Mouse (Mus musculus): ENCODE results near the gene Magi1. TPM values are rescaled to one million over a fixed set of nuclear protein-coding genes. Genes with fewer than 3 reads are reported as not detected.

Magi1 gene
- polyA plus RNA-seq, 1 experiment = 39.5 TPM

DNA sequence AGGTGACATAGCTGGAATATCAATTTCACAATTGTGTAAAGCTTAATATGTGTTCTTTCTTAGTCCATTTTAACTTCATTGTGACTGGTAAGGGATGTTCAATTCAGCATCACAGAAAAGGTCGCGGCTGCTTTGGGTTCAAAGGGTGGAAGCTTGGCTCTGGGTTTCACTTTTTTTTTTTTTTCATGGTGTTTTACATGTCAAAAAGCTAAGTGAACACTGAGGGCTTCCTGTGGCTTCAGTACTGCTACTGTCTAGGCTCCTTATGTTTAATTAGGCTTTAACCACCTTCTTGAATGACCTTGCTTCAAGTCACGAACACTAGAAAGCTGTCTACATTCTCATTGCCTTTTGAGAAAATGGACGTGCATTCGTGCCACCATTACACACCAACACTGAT, 579.4 kb downstream of the Magi1 start:
- TF ChIP-seq CTCF (IDR thresholded peaks at IDR 0.05; ENCODE audit: borderline replicate concordance, insufficient read depth, low read depth, low read length) = no peak
- no peak for TF ChIP-seq POLR2A (IDR thresholded peaks at IDR 0.05; ENCODE audit: borderline replicate concordance, insufficient read depth, low read length)
- Histone ChIP-seq H3K27me3 (ENCODE audit: control insufficient read depth, insufficient read depth, low read length) (no peaks in the 10 kb centered on the region), H3K27ac (ENCODE audit: insufficient read depth, low read length) (no peak overlapping the region), H3K4me3 (replicated peaks; ENCODE audit: insufficient read depth, low read depth, low read length) (no peak overlapping the region), H3K4me1 (ENCODE audit: control insufficient read depth, insufficient read depth, low read length) (no peaks in the 10 kb centered on the region)
- WGBS = 73% methylated on average over 5 of the region's 5 CpGs
- DNase-seq = no peak

DNA sequence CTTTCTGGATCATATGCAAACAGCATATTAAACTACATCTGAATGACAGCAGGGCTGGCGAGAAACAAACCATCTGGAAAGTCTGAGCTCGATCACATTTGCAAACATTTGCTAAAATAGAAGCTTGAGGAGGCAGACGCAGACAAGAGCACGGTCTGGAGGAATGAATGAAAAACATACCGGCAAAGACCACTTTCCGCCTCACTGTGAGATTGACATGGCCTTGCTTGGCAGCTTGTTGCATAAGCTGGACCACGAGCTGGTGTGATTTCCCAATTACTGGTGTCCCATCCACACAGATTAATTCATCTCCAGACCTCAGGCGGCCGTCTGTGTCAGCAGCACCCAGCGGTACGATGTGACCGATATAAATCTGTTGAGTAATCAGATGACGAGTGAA, 584.3 kb downstream of the Magi1 start:
- Histone ChIP-seq H3K4me3 (replicated peaks; ENCODE audit: insufficient read depth, low read depth, low read length) (no peak overlapping the region), H3K27ac (ENCODE audit: insufficient read depth, low read length) (no peak overlapping the region), H3K27me3 (ENCODE audit: control insufficient read depth, insufficient read depth, low read length) (no peaks in the 10 kb centered on the region), H3K4me1 (ENCODE audit: control insufficient read depth, insufficient read depth, low read length) (no peaks in the 10 kb centered on the region)
- no peak for DNase-seq
- 78% methylated on average over 13 of the region's 13 CpGs for WGBS
- TF ChIP-seq POLR2A (IDR thresholded peaks at IDR 0.05; ENCODE audit: borderline replicate concordance, insufficient read depth, low read length) (no peak), CTCF (IDR thresholded peaks at IDR 0.05; ENCODE audit: borderline replicate concordance, insufficient read depth, low read depth, low read length) (no peak)

DNA sequence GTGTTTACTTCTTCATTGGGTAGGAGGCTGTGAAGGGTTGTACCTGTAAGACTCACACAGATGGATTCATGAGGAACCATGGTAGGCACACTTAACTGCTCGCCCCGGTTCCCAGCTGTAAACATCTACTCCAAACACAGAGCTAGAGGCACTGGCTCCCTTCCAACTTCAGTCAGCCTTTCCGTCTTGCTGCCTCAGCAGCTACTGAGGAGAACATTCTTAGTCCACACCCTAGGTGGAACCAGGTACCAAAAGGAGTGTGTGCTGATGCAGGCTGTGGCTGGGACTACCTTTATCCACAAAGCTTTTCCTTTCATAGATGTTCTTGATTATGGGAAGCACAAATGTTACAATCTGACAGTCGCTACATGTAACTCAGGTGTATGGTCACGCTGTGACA, 585.8 kb downstream of the Magi1 start:
- no peak for TF ChIP-seq POLR2A (IDR thresholded peaks at IDR 0.05; ENCODE audit: borderline replicate concordance, insufficient read depth, low read length)
- TF ChIP-seq CTCF (IDR thresholded peaks at IDR 0.05; ENCODE audit: borderline replicate concordance, insufficient read depth, low read depth, low read length) = no peak
- Histone ChIP-seq H3K27ac (ENCODE audit: insufficient read depth, low read length) (no peak overlapping the region), H3K27me3 (ENCODE audit: control insufficient read depth, insufficient read depth, low read length) (no peaks in the 10 kb centered on the region), H3K4me3 (replicated peaks; ENCODE audit: insufficient read depth, low read depth, low read length) (no peak overlapping the region), H3K4me1 (ENCODE audit: control insufficient read depth, insufficient read depth, low read length) (no peaks in the 10 kb centered on the region)
- no peak for DNase-seq
- 78% methylated on average over 5 of the region's 5 CpGs for WGBS

DNA sequence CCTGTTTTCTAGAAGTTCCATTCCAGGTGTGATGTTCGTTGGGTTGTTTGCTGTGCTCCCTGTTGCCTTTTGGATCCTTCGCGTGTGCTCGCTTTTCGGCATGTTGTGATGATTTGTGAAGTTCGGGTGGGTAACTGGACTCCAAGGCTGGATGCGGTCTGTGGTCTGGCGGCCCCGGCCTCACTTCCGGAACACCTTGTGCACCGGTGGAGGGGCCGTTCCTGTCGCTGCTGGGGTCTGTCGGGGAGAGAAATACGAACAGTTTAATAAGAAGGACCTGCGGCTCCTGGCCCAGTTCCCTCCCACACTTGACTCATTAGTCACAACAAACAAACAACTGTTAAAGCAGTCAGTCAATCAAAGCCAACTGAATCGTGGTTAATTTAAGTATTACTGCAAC, 605.0 kb downstream of the Magi1 start:
- TF ChIP-seq POLR2A (IDR thresholded peaks at IDR 0.05; ENCODE audit: borderline replicate concordance, insufficient read depth, low read length) = no peak
- TF ChIP-seq CTCF (IDR thresholded peaks at IDR 0.05; ENCODE audit: borderline replicate concordance, insufficient read depth, low read depth, low read length) = no peak
- no peak for DNase-seq
- H3K4me1 ChIP-seq (ENCODE audit: control insufficient read depth, insufficient read depth, low read length) = no peaks in the 10 kb centered on the region
- H3K27ac ChIP-seq (ENCODE audit: insufficient read depth, low read length) = no peak overlapping the region
- WGBS = 83% methylated on average over 17 of the region's 17 CpGs
- no peaks in the 10 kb centered on the region for H3K27me3 ChIP-seq (ENCODE audit: control insufficient read depth, insufficient read depth, low read length)
- no peak overlapping the region for H3K4me3 ChIP-seq (replicated peaks; ENCODE audit: insufficient read depth, low read depth, low read length)

DNA sequence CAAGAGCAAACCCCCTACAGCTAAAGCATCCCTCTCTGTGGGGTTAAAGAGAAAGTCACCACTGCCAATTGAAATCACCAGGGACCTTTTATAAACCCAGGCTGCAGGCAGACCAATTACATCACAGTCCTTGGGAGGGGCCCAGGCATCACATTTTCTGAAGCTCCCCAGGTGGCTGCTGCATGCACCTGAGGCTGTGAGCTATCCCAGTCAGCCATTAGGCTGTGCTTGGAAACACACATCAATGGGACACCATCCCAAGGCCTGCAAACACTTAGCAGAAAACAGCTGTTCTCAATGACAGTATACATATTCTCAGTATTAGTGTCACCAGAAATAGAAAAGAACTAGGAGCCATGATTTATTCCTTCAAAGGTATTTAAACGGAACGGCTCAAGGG, 617.0 kb downstream of the Magi1 start:
- TF ChIP-seq CTCF (IDR thresholded peaks at IDR 0.05; ENCODE audit: borderline replicate concordance, insufficient read depth, low read depth, low read length) = no peak
- TF ChIP-seq POLR2A (IDR thresholded peaks at IDR 0.05; ENCODE audit: borderline replicate concordance, insufficient read depth, low read length) = no peak
- no peak overlapping the region for H3K4me3 ChIP-seq (replicated peaks; ENCODE audit: insufficient read depth, low read depth, low read length)
- no peaks in the 10 kb centered on the region for H3K27me3 ChIP-seq (ENCODE audit: control insufficient read depth, insufficient read depth, low read length)
- 89% methylated on average over 2 of the region's 2 CpGs for WGBS
- no peak overlapping the region for H3K27ac ChIP-seq (ENCODE audit: insufficient read depth, low read length)
- no peak for DNase-seq
- H3K4me1 ChIP-seq (ENCODE audit: control insufficient read depth, insufficient read depth, low read length) = no peaks in the 10 kb centered on the region

DNA sequence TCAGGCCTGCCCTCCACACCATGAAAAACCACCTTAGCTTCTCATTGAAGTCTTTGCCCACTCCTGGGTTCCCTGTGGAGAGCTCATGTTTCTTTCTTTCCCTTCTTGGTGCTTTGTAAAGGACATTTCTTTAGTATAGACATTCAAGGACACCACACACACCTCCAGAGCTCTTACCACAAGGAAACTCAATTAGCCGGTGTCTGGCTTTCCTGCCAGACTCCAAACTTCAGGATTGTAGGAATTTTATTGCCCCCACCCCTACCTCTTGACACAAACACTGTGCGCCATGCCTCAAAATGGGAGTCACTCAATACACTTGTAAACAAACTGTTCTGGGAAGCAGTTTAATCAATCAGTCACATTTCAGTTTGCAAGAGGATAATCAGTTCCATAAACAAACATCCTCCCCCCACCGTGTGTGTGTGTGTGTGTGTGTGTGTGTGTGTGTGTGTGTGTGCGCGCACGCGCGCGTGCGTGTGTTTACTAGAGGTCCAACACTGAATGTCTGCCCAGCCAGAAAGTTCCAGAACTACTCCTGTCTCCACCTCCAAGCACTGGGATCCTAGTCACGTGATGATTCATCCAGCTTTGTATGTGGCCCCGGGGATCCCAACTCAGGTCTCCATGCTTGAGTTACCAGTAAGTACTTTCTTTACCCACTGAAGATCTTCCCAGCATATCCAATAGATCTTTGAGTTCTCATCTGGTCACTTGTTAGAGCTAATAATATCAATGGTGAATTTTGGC, 618.5 kb downstream of the Magi1 start:
- WGBS = 89% methylated on average over 12 of the region's 12 CpGs
- no peak for TF ChIP-seq POLR2A (IDR thresholded peaks at IDR 0.05; ENCODE audit: borderline replicate concordance, insufficient read depth, low read length)
- no peak for TF ChIP-seq CTCF (IDR thresholded peaks at IDR 0.05; ENCODE audit: borderline replicate concordance, insufficient read depth, low read depth, low read length)
- Histone ChIP-seq H3K4me1 (ENCODE audit: control insufficient read depth, insufficient read depth, low read length) (no peaks in the 10 kb centered on the region), H3K27me3 (ENCODE audit: control insufficient read depth, insufficient read depth, low read length) (no peaks in the 10 kb centered on the region), H3K27ac (ENCODE audit: insufficient read depth, low read length) (no peak overlapping the region), H3K4me3 (replicated peaks; ENCODE audit: insufficient read depth, low read depth, low read length) (no peak overlapping the region)
- DNase-seq = no peak

DNA sequence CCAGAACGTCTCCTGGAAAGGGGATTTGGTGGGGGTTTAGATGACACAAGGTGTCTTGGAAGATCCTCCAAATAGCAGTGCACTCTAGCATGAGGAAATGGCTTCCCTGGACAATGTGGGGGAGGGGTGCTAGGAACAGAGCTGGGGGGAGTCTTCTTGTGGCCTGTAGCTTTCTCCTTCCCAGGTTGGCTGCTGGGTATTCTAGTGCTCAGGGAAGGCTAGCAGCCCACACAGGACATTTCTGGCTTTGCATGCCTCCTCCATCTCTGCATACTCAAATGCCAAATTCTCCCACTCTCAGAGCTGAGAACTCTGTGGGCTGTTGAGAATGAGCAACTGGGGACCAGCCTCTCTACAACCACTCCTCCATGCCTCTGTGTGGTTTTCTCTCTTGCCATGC, 622.6 kb downstream of the Magi1 start:
- H3K4me1 ChIP-seq (ENCODE audit: control insufficient read depth, insufficient read depth, low read length) = no peaks in the 10 kb centered on the region
- H3K27ac ChIP-seq (ENCODE audit: insufficient read depth, low read length) = no peak overlapping the region
- H3K4me3 ChIP-seq (replicated peaks; ENCODE audit: insufficient read depth, low read depth, low read length) = no peak overlapping the region
- no peaks in the 10 kb centered on the region for H3K27me3 ChIP-seq (ENCODE audit: control insufficient read depth, insufficient read depth, low read length)
- no peak for TF ChIP-seq CTCF (IDR thresholded peaks at IDR 0.05; ENCODE audit: borderline replicate concordance, insufficient read depth, low read depth, low read length)
- no peak for TF ChIP-seq POLR2A (IDR thresholded peaks at IDR 0.05; ENCODE audit: borderline replicate concordance, insufficient read depth, low read length)
- no peak for DNase-seq
- WGBS = 56% methylated on average over 1 of the region's 1 CpGs

DNA sequence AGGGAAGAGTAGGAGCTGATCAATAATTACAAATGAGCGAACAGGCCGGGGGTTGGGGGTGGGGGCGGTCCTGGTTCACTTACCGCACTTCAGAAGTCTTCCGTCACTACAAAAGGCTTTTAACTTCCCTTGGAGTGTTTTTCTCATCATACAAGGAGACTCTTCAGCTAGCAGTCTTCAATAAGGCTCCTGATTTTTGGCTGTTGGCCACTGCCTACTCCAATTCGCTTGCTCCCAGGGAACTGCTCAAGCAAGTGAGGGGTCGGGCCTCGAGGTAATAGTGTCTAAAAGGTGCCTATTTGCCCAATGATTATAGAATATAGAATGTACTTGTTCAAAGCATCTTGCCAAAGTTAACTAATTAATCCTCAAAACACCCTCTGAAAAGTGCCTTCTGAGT, 624.2 kb downstream of the Magi1 start:
- no peak overlapping the region for H3K4me3 ChIP-seq (replicated peaks; ENCODE audit: insufficient read depth, low read depth, low read length)
- WGBS = 42% methylated on average over 8 of the region's 8 CpGs
- H3K27me3 ChIP-seq (ENCODE audit: control insufficient read depth, insufficient read depth, low read length) = no peaks in the 10 kb centered on the region

More for the DNA sequence above, 624.2 kb downstream of the Magi1 start:
- H3K27ac ChIP-seq (ENCODE audit: insufficient read depth, low read length) = no peak overlapping the region
- no peak for DNase-seq
- TF ChIP-seq CTCF (IDR thresholded peaks at IDR 0.05; ENCODE audit: borderline replicate concordance, insufficient read depth, low read depth, low read length) (no peak), POLR2A (IDR thresholded peaks at IDR 0.05; ENCODE audit: borderline replicate concordance, insufficient read depth, low read length) (no peak)
- H3K4me1 ChIP-seq (ENCODE audit: control insufficient read depth, insufficient read depth, low read length) = no peaks in the 10 kb centered on the region

Measured in cerebellum, adult 2 months (tissue).